Mouse (Mus musculus) hindbrain, embryonic 10.5 days (tissue): ENCODE results near the gene Fuca1. TPM values are rescaled to one million over a fixed set of nuclear protein-coding genes. Genes with fewer than 3 reads are reported as not detected.
A peak's percentile ranks its signal among the peaks of the same experiment; 100 is the strongest.

Experiments used
- DNase-seq: peaks from one replicate; pipeline ENCODE4 v3.0.0-alpha.2; 2017; ENCODE audit warnings: low spot score
- H3K27ac ChIP-seq: fragments of 300-500 bp; sonication (generic); 2 replicates; pipeline ENCODE4 v1.5.1; 2016; ENCODE audit warnings: mild to moderate bottlenecking, moderate library complexity
- H3K27me3 ChIP-seq: fragments of 300-500 bp; sonication (generic); 2 replicates; pipeline ENCODE4 v1.6.1; 2016; ENCODE audit warnings: mild to moderate bottlenecking; ENCODE audit not compliant: poor library complexity, insufficient read depth, severe bottlenecking
- H3K36me3 ChIP-seq: fragments of 300-500 bp; sonication (generic); 2 replicates; pipeline ENCODE4 v1.6.1; 2016; ENCODE audit warnings: mild to moderate bottlenecking, moderate library complexity
- H3K4me1 ChIP-seq: fragments of 300-500 bp; sonication (generic); replicated peaks from 2 replicates; pipeline ENCODE4 v1.6.1; 2016; ENCODE audit warnings: mild to moderate bottlenecking
- H3K4me3 ChIP-seq: fragments of 300-500 bp; sonication (generic); 2 replicates; pipeline ENCODE4 v1.5.1; 2016; ENCODE audit warnings: mild to moderate bottlenecking, moderate library complexity
- H3K9me3 ChIP-seq: fragments of 300-500 bp; sonication (generic); 2 replicates; pipeline ENCODE4 v1.6.1; 2016; ENCODE audit warnings: mild to moderate bottlenecking, moderate library complexity
- WGBS: fragments of 180-500 bp; shearing (Covaris S2); methylation state at CpG from one replicate; pipeline ENCODE4 v1.1.7; 2016; 5-methylcytosine and 5-hydroxymethylcytosine counted together
- polyA plus RNA-seq: library from polyadenylated mRNA; unstranded; fragments of >200 nt; fragmentation: Nextera tagmentation; extraction: Ambion mirVana; gene quantifications from 2 replicates; pipeline ENCODE4 v1.2.1, GENCODE M21; 2016

The Fuca1 gene
- polyA plus RNA-seq, result 54.3 and 59.5 TPM in 2 replicates

DNA sequence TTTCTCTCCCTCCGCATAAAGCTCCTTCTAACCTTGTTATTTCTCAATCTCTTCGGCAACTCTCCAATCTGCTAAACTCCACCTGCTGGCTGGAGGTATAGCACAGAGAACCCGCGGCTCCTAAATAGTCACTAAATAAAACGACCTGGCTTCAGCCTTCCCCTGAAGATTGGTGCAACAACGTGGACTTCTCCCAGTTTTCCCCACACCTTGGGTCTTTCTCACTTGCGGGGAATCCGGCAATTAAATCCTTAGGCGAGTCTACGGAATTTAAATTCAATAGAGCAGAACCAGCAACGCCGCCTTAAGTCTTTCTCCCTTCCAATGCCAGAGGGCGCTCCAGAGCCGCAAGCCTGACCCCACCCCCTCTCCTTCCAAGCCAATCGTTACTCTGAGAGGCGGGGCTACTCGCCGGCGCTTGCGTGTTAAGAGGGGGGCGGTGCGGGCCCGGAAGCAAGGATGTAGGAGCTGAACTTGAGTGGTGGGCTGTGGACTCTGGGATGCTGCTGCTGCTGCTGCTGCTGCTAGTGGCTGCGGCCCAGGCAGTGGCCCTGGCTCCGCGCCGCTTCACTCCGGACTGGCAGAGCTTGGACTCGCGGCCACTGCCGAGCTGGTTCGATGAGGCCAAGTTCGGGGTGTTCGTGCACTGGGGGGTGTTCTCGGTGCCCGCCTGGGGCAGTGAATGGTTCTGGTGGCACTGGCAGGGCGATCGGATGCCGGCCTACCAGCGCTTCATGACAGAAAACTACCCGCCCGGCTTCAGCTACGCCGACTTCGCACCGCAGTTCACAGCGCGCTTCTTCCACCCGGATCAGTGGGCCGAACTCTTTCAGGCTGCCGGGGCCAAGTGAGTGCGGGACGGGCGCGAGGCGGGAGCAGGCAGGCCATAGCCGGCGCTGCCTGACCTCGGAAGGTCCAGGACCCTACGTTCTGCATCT is at the start of gene Fuca1:
Fuca1 (plus strand) TSS at position 432 of the 938 bp plus-strand sequence.
- Histone ChIP-seq H3K36me3 (peaks cover 14% of the 10 kb centered on the region), H3K4me3 (peak within 1 kb of the TSS; percentile 71), H3K27me3 (no peaks in the 10 kb centered on the region), H3K9me3 (no peaks in the 10 kb centered on the region), H3K27ac (peak within 1 kb of the TSS; percentile 87), H3K4me1 (peaks cover 12% of the 10 kb centered on the region)
- DNase-seq, result peak; percentile 97
- WGBS, result 3% methylated on average over 60 of the region's 60 CpGs

DNA sequence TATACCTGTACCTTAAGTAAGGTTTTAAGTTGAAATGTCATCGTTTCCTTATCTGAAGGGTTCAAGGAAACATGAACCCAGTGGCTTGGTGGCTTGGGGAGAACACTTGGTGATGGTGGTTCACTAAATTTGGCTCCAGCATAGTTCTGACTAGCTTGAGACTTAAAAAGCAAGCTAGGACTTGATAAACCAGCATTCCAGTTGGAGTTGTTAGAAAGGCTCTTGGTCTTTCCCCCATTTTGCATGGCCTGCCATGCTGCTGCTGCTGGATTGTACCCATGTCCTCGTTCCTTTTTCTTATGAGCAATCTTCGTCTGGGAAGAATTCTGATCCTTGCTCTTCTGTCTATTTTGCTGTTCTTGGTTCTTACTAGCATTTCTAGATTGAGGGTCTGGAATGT is 48.5 kb upstream of the Fuca1 start:
- no peaks in the 10 kb centered on the region for H3K9me3 ChIP-seq
- H3K27me3 ChIP-seq, result no peaks in the 10 kb centered on the region
- peak overlapping the region; percentile 77 for H3K4me3 ChIP-seq
- 67% methylated on average over 3 of the region's 3 CpGs for WGBS
- H3K4me1 ChIP-seq, result peaks cover 56% of the 10 kb centered on the region
- peak overlapping the region; percentile 98 for H3K27ac ChIP-seq
- DNase-seq, result no peak
- peaks cover 41% of the 10 kb centered on the region for H3K36me3 ChIP-seq

DNA sequence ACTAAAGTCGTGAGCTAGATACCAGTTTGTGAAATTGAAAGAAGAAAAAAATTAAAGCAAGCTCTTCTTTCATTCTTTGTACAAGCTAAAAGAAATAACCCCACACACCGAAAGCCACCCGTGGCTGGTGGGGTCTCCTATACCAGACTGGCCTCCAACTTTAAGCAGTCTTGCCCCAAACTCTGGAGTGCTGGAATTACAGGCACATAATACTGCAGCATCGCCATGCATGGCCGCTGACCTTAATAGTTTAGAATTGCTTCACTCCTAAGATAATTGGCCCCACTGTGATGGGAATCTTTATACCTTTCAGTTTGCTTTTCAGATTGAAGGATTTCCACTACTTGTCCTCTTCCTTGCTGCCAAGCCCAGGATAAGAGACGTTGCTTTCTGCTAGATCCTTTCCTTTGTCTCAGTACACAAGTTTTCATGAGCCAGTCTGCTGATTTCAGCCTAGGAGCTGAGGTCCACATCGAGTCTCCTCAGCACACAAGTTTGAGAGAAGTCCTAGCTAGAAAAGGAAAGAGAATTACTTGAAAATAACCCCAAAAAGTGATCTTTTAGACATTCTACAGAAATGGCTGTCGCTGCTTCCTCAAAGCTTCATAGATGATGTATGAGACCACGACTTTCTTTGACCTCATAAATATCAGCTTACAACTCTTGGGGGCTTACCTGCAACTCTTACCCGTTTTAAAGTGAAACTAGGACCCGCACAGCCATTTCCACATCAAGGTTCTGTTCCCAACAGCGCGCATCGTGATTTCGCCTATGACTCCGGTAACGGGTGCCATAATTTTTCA is 47.7 kb upstream of the Fuca1 start:
- no peak for DNase-seq
- 15% methylated on average over 17 of the region's 17 CpGs for WGBS
- Histone ChIP-seq H3K36me3 (peaks cover 41% of the 10 kb centered on the region), H3K4me1 (peaks cover 58% of the 10 kb centered on the region), H3K27me3 (no peaks in the 10 kb centered on the region), H3K27ac (peak overlapping the region; percentile 98), H3K4me3 (peak overlapping the region; percentile 77), H3K9me3 (no peaks in the 10 kb centered on the region)

DNA sequence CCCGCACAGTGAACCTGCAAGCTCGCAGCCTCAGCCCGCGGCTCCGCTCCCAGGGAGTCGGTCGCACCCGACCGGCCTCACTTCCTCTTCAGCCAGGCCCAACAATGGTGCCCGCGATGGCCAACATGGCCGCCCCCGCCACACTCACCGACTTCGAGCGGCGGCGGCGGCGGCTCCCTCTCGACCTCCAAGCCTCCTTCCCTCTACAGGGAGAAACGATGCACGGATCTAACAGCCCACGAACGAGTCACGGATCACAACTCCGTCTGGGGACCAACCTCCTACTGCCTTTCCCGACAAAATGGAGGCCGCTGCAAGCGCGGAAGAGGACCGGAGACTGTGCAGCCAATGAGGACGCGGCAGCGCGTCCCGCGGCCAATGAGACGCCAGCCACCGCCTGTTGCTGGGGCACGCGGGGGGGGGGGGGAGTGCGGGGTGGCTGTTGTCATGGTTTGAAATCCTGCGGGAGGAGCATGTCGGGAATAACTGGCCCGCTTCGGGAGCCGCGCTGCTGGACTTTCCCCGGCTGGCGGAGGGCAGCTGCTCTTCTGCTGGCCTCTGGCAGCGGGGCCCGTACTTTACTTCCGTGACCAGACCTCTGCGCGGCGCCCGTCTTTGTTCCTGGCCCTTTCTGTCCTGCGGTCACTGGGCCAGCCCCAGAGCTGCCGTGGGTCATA is 46.9 kb upstream of the Fuca1 start, which contains the start of gene Pnrc2:
Pnrc2 (minus strand) TSS at position 325 of the 677 bp plus-strand sequence.
- WGBS, result under 1% methylated on average over 60 of the region's 60 CpGs
- H3K9me3 ChIP-seq, result no peaks in the 10 kb centered on the region
- peaks cover 58% of the 10 kb centered on the region for H3K4me1 ChIP-seq
- DNase-seq, result peak; percentile 99
- H3K36me3 ChIP-seq, result peaks cover 41% of the 10 kb centered on the region
- H3K27me3 ChIP-seq, result no peaks in the 10 kb centered on the region
- H3K27ac ChIP-seq, result peak within 1 kb of the TSS; percentile 98
- peak within 1 kb of the TSS; percentile 77 for H3K4me3 ChIP-seq

DNA sequence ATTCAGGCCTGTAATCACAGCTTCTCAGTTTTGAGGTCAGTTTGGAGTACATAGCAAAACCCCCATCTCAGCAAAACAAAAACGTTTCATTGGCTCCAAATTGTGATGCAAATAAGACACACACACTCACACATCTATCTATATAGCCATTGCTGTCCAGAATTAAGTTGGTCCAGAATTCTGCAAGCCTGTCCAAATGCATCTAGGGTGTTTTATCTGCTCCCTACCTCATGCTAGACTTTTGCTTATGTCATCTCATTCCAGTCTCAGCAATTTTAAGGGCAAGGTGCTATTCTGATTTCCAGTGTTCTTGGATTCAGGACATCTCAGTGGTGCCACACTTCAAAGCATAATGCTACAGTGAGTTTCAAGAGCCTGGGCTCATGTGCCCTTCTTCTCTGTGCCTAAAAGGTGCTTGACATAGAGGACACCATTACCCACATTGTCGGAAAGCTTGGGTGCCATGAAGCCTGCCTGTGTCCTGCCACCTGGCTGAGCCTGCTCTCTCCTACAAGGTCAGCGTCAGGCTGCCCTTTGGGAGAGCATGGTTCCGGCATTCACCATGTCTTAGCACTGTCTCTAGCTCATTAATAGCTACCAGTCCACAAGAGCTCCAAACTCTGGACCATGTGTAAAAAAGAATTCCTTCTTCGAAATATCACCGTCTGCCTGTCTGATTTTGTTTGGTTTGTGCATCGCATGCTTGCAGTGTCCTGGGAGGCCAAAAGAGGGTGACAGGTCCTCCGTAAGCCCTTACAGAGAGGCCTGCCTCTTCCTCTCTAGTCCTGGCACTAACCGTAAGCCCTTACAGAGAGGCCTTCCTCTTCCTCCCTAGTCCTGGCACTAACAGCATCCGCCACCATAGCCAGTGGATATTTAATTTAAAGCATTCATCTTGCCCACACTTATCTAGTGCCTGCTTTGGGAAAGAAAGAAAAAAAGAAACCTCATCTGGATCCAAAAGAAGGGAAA is 45.7 kb upstream of the Fuca1 start:
- Histone ChIP-seq H3K27ac (peak overlapping the region; percentile 98), H3K27me3 (no peaks in the 10 kb centered on the region), H3K36me3 (peaks cover 29% of the 10 kb centered on the region), H3K9me3 (no peaks in the 10 kb centered on the region), H3K4me3 (peak overlapping the region; percentile 77), H3K4me1 (peaks cover 58% of the 10 kb centered on the region)
- DNase-seq, result peak; percentile 6
- WGBS, result 82% methylated on average over 10 of the region's 10 CpGs

DNA sequence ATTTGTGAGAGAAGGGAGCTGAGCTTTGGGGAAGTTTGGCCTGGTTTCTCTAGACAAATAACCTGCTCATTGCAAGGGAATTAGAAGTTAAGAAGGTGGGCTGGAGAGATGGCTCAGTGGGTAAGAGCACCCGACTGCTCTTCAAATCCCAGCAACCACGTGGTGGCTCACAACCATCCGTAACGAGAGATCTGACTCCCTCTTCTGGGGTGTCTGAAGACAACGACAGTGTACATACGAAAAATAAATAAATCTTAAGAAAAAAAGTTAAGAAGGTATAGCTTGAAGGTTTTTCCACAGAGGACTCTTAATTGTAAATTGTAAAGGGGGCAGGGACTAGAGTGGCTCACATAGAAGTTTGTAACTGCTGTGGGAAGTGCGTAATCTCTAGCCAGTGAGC is 45.0 kb upstream of the Fuca1 start:
- H3K27me3 ChIP-seq, result no peaks in the 10 kb centered on the region
- 0 out of 2 replicates have a peak overlapping the region, but pooled peaks have one; percentile 42 for H3K4me3 ChIP-seq
- H3K9me3 ChIP-seq, result no peaks in the 10 kb centered on the region
- H3K27ac ChIP-seq, result peak overlapping the region; percentile 98
- 37% methylated on average over 7 of the region's 7 CpGs for WGBS
- DNase-seq, result no peak
- H3K36me3 ChIP-seq, result peaks cover 24% of the 10 kb centered on the region
- peaks cover 60% of the 10 kb centered on the region for H3K4me1 ChIP-seq

DNA sequence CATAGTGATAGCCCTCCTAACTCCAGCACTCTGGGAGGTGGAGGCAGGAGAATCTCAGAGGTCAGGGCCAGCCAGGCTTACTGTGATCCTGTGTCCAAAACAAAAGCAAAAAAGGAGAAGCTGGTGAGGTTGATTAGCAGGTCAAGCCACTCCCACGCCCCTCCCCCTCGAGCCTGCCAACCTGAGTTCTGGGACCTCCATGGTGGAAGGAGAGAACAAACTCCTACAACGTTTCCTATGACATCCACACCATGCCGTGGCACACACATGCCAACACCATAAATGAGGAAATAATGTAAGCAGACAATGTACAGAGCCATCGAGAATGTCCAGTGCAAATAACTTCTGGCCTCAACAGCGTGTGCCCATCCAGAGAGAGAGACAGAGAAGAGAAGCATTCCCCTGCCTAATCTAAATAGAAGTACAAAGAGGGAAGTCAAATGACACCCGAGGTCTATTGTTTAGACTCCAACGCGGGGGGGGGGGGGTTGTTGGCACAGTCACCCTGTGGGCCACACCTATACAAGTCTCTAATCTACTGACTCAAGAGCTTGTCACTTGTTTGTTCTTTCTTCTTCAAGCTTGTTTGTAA is 44.4 kb upstream of the Fuca1 start:
- 5% methylated on average over 9 of the region's 9 CpGs for WGBS
- Histone ChIP-seq H3K36me3 (peaks cover 19% of the 10 kb centered on the region), H3K27ac (peak overlapping the region; percentile 98), H3K4me1 (peaks cover 55% of the 10 kb centered on the region), H3K27me3 (no peaks in the 10 kb centered on the region), H3K9me3 (no peaks in the 10 kb centered on the region), H3K4me3 (peak overlapping the region; percentile 42)
- peak; percentile 59 for DNase-seq

DNA sequence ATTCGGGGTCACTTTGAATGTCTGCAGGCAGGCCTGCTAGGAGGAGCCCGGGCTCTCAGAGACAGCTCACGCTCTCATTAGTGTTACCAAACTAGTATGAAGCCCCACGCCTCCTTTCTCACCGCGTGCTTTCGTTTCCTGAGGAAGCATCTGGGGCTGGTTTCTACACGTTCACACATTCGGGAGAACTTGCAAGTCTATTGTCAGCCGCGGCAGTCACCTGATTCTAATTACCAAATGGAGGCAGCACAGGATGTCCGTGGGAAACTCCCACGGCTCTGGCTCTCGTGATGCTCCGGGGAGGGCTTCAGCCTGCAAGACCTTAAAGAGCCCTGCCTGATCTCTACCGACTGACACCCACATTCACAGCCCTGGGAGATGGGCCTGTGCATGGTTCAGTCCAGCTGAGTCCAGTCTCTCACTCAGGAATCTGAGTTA is 43.9 kb upstream of the Fuca1 start:
- H3K27ac ChIP-seq, result peak overlapping the region; percentile 98
- peak overlapping the region; percentile 42 for H3K4me3 ChIP-seq
- H3K36me3 ChIP-seq, result peaks cover 14% of the 10 kb centered on the region
- peaks cover 50% of the 10 kb centered on the region for H3K4me1 ChIP-seq
- no peaks in the 10 kb centered on the region for H3K27me3 ChIP-seq
- WGBS, result 5% methylated on average over 16 of the region's 16 CpGs
- DNase-seq, result peak; percentile 67
- H3K9me3 ChIP-seq, result no peaks in the 10 kb centered on the region

DNA sequence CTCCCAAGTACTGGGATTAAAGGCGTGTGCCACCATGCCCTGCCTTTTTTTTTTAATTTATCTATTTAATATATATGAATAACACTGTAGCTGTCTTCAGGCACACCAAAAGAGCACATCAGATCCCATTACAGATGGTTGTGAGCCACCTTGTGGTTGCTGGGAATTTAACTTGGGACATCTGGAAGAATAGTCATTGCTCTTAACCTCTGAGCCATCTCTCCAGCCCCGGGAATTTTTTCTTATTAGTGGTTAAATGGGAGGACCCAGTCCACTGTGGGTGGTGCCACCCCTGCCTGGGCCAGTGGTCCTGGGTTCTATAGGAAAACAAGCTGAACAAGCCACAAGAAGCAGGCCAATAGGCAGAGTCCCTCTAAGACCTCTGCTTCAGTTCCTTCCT is 42.8 kb upstream of the Fuca1 start:
- WGBS, result 73% methylated on average over 2 of the region's 2 CpGs
- no peak for DNase-seq
- H3K4me3 ChIP-seq, result no peak overlapping the region
- H3K27me3 ChIP-seq, result no peaks in the 10 kb centered on the region
- H3K9me3 ChIP-seq, result no peaks in the 10 kb centered on the region
- H3K36me3 ChIP-seq, result peaks cover 2% of the 10 kb centered on the region
- no peak overlapping the region for H3K27ac ChIP-seq
- H3K4me1 ChIP-seq, result peaks cover 42% of the 10 kb centered on the region

DNA sequence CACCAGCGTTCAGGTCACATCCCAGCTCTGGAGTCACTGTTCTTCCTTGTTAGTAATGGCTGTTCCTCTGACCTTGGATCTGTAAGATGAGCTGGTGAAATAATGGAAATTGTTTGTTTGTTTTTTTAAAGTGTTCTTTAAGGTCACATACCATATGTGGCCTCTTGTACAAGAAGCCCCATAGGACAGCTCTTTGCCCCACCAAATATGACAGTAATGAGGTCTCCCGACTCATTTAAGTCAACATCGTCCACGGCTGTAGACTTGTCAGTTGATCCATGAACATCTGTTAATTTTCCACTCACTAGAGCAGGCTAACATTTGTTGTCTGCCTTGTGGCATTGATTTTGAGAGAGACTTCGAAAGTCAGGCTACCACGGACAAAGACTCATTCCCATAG is 41.5 kb upstream of the Fuca1 start:
- Histone ChIP-seq H3K4me3 (no peak overlapping the region), H3K4me1 (peaks cover 48% of the 10 kb centered on the region), H3K27ac (no peak overlapping the region), H3K36me3 (no peaks in the 10 kb centered on the region), H3K9me3 (no peaks in the 10 kb centered on the region), H3K27me3 (no peaks in the 10 kb centered on the region)
- WGBS, result 59% methylated on average over 6 of the region's 6 CpGs
- DNase-seq, result no peak

DNA sequence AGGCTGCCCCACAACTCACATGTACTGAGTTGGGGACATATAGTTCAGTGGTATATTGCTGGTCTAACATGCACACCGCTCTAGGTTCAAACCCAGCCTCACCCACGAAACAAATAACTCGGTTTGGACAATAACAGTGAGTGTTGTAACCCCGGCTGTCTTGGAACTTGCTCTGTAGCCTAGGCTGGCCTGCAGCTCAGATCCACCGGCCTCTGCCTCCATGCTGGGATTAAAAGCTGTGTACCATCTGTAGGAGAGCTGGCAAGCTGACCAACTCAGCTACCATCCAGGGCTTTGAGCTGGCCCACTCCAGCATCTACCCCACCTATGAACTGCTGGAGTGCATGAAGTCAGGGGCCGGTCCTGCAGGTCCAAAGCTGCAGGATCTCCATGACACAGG is 40.5 kb upstream of the Fuca1 start:
- Histone ChIP-seq H3K9me3 (no peaks in the 10 kb centered on the region), H3K36me3 (no peaks in the 10 kb centered on the region), H3K4me3 (no peak overlapping the region), H3K27me3 (no peaks in the 10 kb centered on the region), H3K27ac (no peak overlapping the region), H3K4me1 (peaks cover 48% of the 10 kb centered on the region)
- 88% methylated on average over 6 of the region's 6 CpGs for WGBS
- no peak for DNase-seq
